Comparison of ENCODE assay signal across 8 mouse cellular contexts in the genomic region with DNA sequence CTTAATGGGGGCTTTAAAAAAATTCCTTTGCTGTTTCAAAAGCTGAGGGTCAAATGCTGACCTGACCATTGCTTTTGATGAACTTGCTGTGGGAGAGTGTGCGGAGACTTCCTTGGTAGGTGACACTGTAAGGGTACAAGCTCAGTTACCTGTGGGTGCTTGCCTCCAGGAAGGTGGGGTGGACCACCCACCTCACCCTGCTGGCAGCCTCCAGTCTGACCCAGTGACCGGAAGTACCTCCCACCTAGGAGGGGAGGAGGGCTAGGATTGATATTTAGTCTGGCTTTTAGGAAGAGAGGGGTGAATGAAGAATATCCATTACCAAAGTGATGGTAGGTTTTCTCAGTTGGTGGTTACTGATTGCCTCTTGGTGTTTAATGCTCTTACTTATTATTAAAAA.
DNase-seq lines count a peak whose midpoint lies in the region; ATAC-seq and TF ChIP-seq lines count a peak whose summit lies in the region.

No protein-coding gene starts in this region.

- no peak for DNase-seq in hindbrain, embryonic 10.5 days (ENCODE audit: low spot score)
- DNase-seq in hindbrain, embryonic 11.5 days (ENCODE audit: low spot score) = no peak
- DNase-seq in embryonic facial prominence, embryonic 10.5 days (ENCODE audit: low spot score) = no peak
- DNase-seq in hindbrain, postnatal 0 days (ENCODE audit: low spot score) = no peak
- no peak for DNase-seq in gastrocnemius, postnatal 36 days
- no peak for DNase-seq in right cerebral cortex, postnatal 14 days
- DNase-seq in layer of hippocampus, postnatal 10 days (ENCODE audit: low spot score in 2 of 2) = no peak

- WGBS in hindbrain, embryonic 10.5 days = 56% methylated on average over 2 of the region's 2 CpGs
- 42% methylated on average over 2 of the region's 2 CpGs for WGBS in hindbrain, embryonic 11.5 days
- WGBS in embryonic facial prominence, embryonic 10.5 days = 50% methylated on average over 2 of the region's 2 CpGs
- WGBS in hindbrain, postnatal 0 days = 52% methylated on average over 2 of the region's 2 CpGs
- WGBS in midbrain, embryonic 13.5 days = 43% methylated on average over 2 of the region's 2 CpGs

- no peaks in the 10 kb centered on the region for H3K9me3 ChIP-seq in hindbrain, embryonic 10.5 days
- no peaks in the 10 kb centered on the region for H3K9me3 ChIP-seq in hindbrain, embryonic 11.5 days (ENCODE audit: control insufficient read depth, low read length)
- no peaks in the 10 kb centered on the region for H3K9me3 ChIP-seq in embryonic facial prominence, embryonic 10.5 days
- no peaks in the 10 kb centered on the region for H3K9me3 ChIP-seq in hindbrain, postnatal 0 days (ENCODE audit: low read length)
- H3K9me3 ChIP-seq in midbrain, embryonic 13.5 days = no peaks in the 10 kb centered on the region

- peak overlapping the region; percentile 78 for H3K4me3 ChIP-seq in hindbrain, embryonic 10.5 days
- no peak overlapping the region for H3K4me3 ChIP-seq in hindbrain, embryonic 11.5 days (ENCODE audit: low read depth, low read length)
- H3K4me3 ChIP-seq in embryonic facial prominence, embryonic 10.5 days = peak overlapping the region; percentile 83
- peak overlapping the region; percentile 95 for H3K4me3 ChIP-seq in hindbrain, postnatal 0 days (ENCODE audit: low read length)
- H3K4me3 ChIP-seq in midbrain, embryonic 13.5 days (replicated peaks) = peak overlapping the region; percentile 80; the same call in 1 of the 2 replicates

- no peak overlapping the region; the same call in 1 of the 2 replicates for H3K4me2 ChIP-seq in hindbrain, embryonic 11.5 days (replicated peaks; ENCODE audit: low read depth, low read length)
- peak overlapping the region; percentile 91 for H3K4me2 ChIP-seq in hindbrain, postnatal 0 days (ENCODE audit: low read depth, low read length)
- H3K4me2 ChIP-seq in midbrain, embryonic 13.5 days (replicated peaks) = peak overlapping the region; percentile 89

- H3K9ac ChIP-seq in hindbrain, embryonic 11.5 days (ENCODE audit: low read depth, low read length) = no peak overlapping the region
- no peak overlapping the region for H3K9ac ChIP-seq in hindbrain, postnatal 0 days (replicated peaks; ENCODE audit: low read length)
- peak overlapping the region; percentile 36 for H3K9ac ChIP-seq in midbrain, embryonic 13.5 days (replicated peaks)

- no peak for ATAC-seq in hindbrain, embryonic 11.5 days (ENCODE audit: low FRiP score)
- ATAC-seq in hindbrain, postnatal 0 days = no peak
- no peak for ATAC-seq in midbrain, embryonic 13.5 days

- no peaks in the 10 kb centered on the region for H3K27me3 ChIP-seq in hindbrain, embryonic 10.5 days (ENCODE audit: insufficient read depth, poor library complexity, severe bottlenecking)
- no peaks in the 10 kb centered on the region for H3K27me3 ChIP-seq in hindbrain, embryonic 11.5 days (ENCODE audit: control insufficient read depth, insufficient read depth, low read length)
- no peaks in the 10 kb centered on the region for H3K27me3 ChIP-seq in embryonic facial prominence, embryonic 10.5 days (replicated peaks; ENCODE audit: low read depth, poor library complexity, severe bottlenecking)
- H3K27me3 ChIP-seq in hindbrain, postnatal 0 days (ENCODE audit: insufficient read depth, low read length) = no peaks in the 10 kb centered on the region
- H3K27me3 ChIP-seq in midbrain, embryonic 13.5 days = no peaks in the 10 kb centered on the region

- intact Hi-C loops in gastrocnemius, postnatal 36 days (cut with DNase I) = no loop called here

- TF ChIP-seq CTCF in hindbrain, postnatal 0 days (IDR thresholded peaks at IDR 0.05; ENCODE audit: low read depth) = no peak

- peaks cover 38% of the 10 kb centered on the region for H3K36me3 ChIP-seq in hindbrain, embryonic 10.5 days
- no peaks in the 10 kb centered on the region for H3K36me3 ChIP-seq in hindbrain, embryonic 11.5 days (ENCODE audit: control insufficient read depth, insufficient read depth, low read length)
- H3K36me3 ChIP-seq in embryonic facial prominence, embryonic 10.5 days (replicated peaks) = peaks cover 36% of the 10 kb centered on the region
- no peaks in the 10 kb centered on the region for H3K36me3 ChIP-seq in hindbrain, postnatal 0 days (ENCODE audit: insufficient read depth, low read length)
- 0 out of 2 replicates have a peak, but pooled peaks cover 13% of the 10 kb centered on the region for H3K36me3 ChIP-seq in midbrain, embryonic 13.5 days

- H3K27ac ChIP-seq in hindbrain, embryonic 10.5 days = no peak overlapping the region
- H3K27ac ChIP-seq in hindbrain, embryonic 11.5 days (ENCODE audit: low read depth, low read length) = no peak overlapping the region
- no peak overlapping the region for H3K27ac ChIP-seq in embryonic facial prominence, embryonic 10.5 days (replicated peaks)
- H3K27ac ChIP-seq in hindbrain, postnatal 0 days = no peak overlapping the region
- H3K27ac ChIP-seq in midbrain, embryonic 13.5 days = no peak overlapping the region

- H3K4me1 ChIP-seq in hindbrain, embryonic 10.5 days (replicated peaks) = peaks cover 46% of the 10 kb centered on the region
- H3K4me1 ChIP-seq in hindbrain, embryonic 11.5 days (replicated peaks; ENCODE audit: control insufficient read depth, insufficient read depth, low read length) = peaks cover 2% of the 10 kb centered on the region
- peaks cover 42% of the 10 kb centered on the region for H3K4me1 ChIP-seq in embryonic facial prominence, embryonic 10.5 days
- peaks cover 23% of the 10 kb centered on the region; the same call in 1 of the 2 replicates for H3K4me1 ChIP-seq in hindbrain, postnatal 0 days (ENCODE audit: insufficient read depth, low read length)
- peaks cover 47% of the 10 kb centered on the region for H3K4me1 ChIP-seq in midbrain, embryonic 13.5 days (replicated peaks)
